Mouse (Mus musculus): ENCODE results near the gene Hist2h2bb. TPM values are rescaled to one million over a fixed set of nuclear protein-coding genes. Genes with fewer than 3 reads are reported as not detected.

Hist2h2bb gene
- polyA plus RNA-seq, 1 experiment from 2014 or later: 1.1 TPM

DNA sequence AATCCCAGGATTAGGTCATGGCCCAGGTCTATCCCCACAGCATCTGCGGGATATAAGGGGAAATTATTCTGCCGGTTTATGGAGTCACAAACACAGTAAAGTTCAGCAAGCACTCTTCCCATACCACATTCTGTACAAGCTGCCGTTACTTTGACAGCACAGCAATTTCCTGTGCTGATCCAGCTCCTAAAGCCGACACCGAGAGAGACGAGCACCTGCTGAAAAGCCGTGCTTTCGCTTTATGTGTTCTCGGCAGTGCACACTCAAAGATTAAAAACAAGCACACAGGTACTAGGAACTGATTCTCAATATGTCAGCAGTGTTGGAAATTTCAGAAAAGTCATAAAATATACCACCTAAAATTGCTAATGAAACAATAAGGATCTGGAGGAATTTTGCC lies 37.0 kb downstream of the Hist2h2bb start:
- Histone ChIP-seq H3K27ac (ENCODE audit: low read length) (no peak overlapping the region), H3K4me1 (ENCODE audit: control insufficient read depth, insufficient read depth, low read length) (no peaks in the 10 kb centered on the region), H3K27me3 (ENCODE audit: control insufficient read depth, insufficient read depth, low read depth, low read length) (no peaks in the 10 kb centered on the region), H3K36me3 (ENCODE audit: control insufficient read depth, insufficient read depth, low read length) (no peaks in the 10 kb centered on the region), H3K9ac (ENCODE audit: low read depth, low read length) (no peak overlapping the region), H3K4me3 (ENCODE audit: low read depth, low read length) (no peak overlapping the region), H3K4me2 (ENCODE audit: low read length) (no peak overlapping the region), H3K9me3 (replicated peaks; ENCODE audit: control insufficient read depth, low read length, poor library complexity, severe bottlenecking) (no peaks in the 10 kb centered on the region)
- 81% methylated on average over 9 of the region's 9 CpGs for WGBS
- ATAC-seq: no peak

DNA sequence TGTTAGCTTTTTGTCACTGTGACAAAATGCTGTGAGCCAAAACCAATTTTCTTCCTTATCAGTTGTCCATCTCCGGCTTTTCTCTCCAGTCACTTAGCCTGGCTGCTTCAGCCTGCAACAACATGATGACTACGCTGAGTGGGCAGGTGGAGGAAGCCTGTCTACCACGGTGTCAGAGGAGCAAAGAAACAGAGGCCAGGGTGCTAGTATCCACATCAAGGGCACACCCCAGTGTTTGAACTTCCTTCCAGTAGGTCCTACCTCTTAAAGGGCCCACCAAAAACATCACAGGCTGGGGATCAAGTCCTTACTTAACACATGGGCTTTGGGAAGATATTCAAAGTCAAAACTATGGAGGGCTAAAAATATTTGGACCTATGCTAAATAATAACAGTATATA lies 39.9 kb downstream of the Hist2h2bb start:
- Histone ChIP-seq H3K36me3 (ENCODE audit: control insufficient read depth, insufficient read depth, low read length) (no peaks in the 10 kb centered on the region), H3K9ac (ENCODE audit: low read depth, low read length) (no peak overlapping the region), H3K4me2 (ENCODE audit: low read length) (no peak overlapping the region), H3K4me3 (ENCODE audit: low read depth, low read length) (no peak overlapping the region), H3K27ac (ENCODE audit: low read length) (no peak overlapping the region), H3K4me1 (ENCODE audit: control insufficient read depth, insufficient read depth, low read length) (no peaks in the 10 kb centered on the region), H3K9me3 (replicated peaks; ENCODE audit: control insufficient read depth, low read length, poor library complexity, severe bottlenecking) (no peaks in the 10 kb centered on the region), H3K27me3 (ENCODE audit: control insufficient read depth, insufficient read depth, low read depth, low read length) (no peaks in the 10 kb centered on the region)
- ATAC-seq: no peak
- WGBS: 64% methylated on average over 3 of the region's 3 CpGs

- H3K9me3 ChIP-seq (replicated peaks; ENCODE audit: control insufficient read depth, low read length, poor library complexity, severe bottlenecking): no peaks in the 10 kb centered on the region
- no peak overlapping the region for H3K9ac ChIP-seq (ENCODE audit: low read depth, low read length)
- H3K4me3 ChIP-seq (ENCODE audit: low read depth, low read length): no peak overlapping the region
- H3K27ac ChIP-seq (ENCODE audit: low read length): no peak overlapping the region
- H3K27me3 ChIP-seq (ENCODE audit: control insufficient read depth, insufficient read depth, low read depth, low read length): no peaks in the 10 kb centered on the region
- H3K4me1 ChIP-seq (ENCODE audit: control insufficient read depth, insufficient read depth, low read length): no peaks in the 10 kb centered on the region
- WGBS: 67% methylated on average over 8 of the region's 8 CpGs
- no peak overlapping the region for H3K4me2 ChIP-seq (ENCODE audit: low read length)
- no peaks in the 10 kb centered on the region for H3K36me3 ChIP-seq (ENCODE audit: control insufficient read depth, insufficient read depth, low read length)
- ATAC-seq: no peak
Measured at GRCm38 (mm10) chr3:96312341-96313098, 43.0 kb downstream of the Hist2h2bb start.

Small RNA genes lying within 50 kb of the gene (microRNA-seq; reads per million reads assigned to microRNA genes)
- not detected for gene Gm44492
- not detected for gene Gm47311
- gene Gm47313: not detected

Other genes starting within 250 kb of the Hist2h2bb start
- gene Vps45, start 211.3 kb upstream of the Hist2h2bb start, polyA plus RNA-seq (2015; fragmentation: Nextera tagmentation; extraction: Ambion mirVana): 62.0 and 64.7 TPM in 2 replicates
- 7.0 and 8.4 TPM in 2 replicates for gene Otud7b, start 165.2 kb upstream of the Hist2h2bb start, polyA plus RNA-seq (2015; fragmentation: Nextera tagmentation; extraction: Ambion mirVana)
- gene Mtmr11, start 107.7 kb upstream of the Hist2h2bb start, polyA plus RNA-seq (2015; fragmentation: Nextera tagmentation; extraction: Ambion mirVana): 7.8 and 15.1 TPM in 2 replicates
- gene Sf3b4, start 97.4 kb upstream of the Hist2h2bb start, polyA plus RNA-seq (2015; fragmentation: Nextera tagmentation; extraction: Ambion mirVana): 134 and 136 TPM in 2 replicates
- gene Sv2a, start 88.6 kb upstream of the Hist2h2bb start, polyA plus RNA-seq (2015; fragmentation: Nextera tagmentation; extraction: Ambion mirVana): 123 and 137 TPM in 2 replicates
- gene Bola1, start 50.0 kb upstream of the Hist2h2bb start, polyA plus RNA-seq (2015; fragmentation: Nextera tagmentation; extraction: Ambion mirVana): 51.3 and 52.2 TPM in 2 replicates
- gene Hist2h2ab, start 49.9 kb upstream of the Hist2h2bb start, polyA plus RNA-seq (2015; fragmentation: Nextera tagmentation; extraction: Ambion mirVana): not detected in 2 replicates
- gene Hist2h2ac, start 48.9 kb upstream of the Hist2h2bb start, polyA plus RNA-seq (2015; fragmentation: Nextera tagmentation; extraction: Ambion mirVana): 0.66 and 0.99 TPM in 2 replicates
- 4.4 and 4.7 TPM in 2 replicates for gene Hist2h2be, start 48.6 kb upstream of the Hist2h2bb start, polyA plus RNA-seq (2015; fragmentation: Nextera tagmentation; extraction: Ambion mirVana)
- 1.3 TPM in 2 replicates for gene Hist2h3c2, start 30.6 kb upstream of the Hist2h2bb start, polyA plus RNA-seq (2015; fragmentation: Nextera tagmentation; extraction: Ambion mirVana)
- 38.1 and 48.4 TPM in 2 replicates for gene Hist2h2aa2, start 29.5 kb upstream of the Hist2h2bb start, polyA plus RNA-seq (2015; fragmentation: Nextera tagmentation; extraction: Ambion mirVana)
- gene Hist2h2aa1, start 24.3 kb upstream of the Hist2h2bb start, polyA plus RNA-seq (2015; fragmentation: Nextera tagmentation; extraction: Ambion mirVana): 7.4 and 13.2 TPM in 2 replicates
- gene Hist2h3c1, start 23.1 kb upstream of the Hist2h2bb start, polyA plus RNA-seq (2015; fragmentation: Nextera tagmentation; extraction: Ambion mirVana): 0.39 TPM in 1 of 2 replicates, not detected in the other
- 3.3 and 3.8 TPM in 2 replicates for gene Hist2h4, start 6.4 kb upstream of the Hist2h2bb start, polyA plus RNA-seq (2015; fragmentation: Nextera tagmentation; extraction: Ambion mirVana)
- 5.9 and 7.6 TPM in 2 replicates for gene Hist2h3b, start 1.1 kb upstream of the Hist2h2bb start, polyA plus RNA-seq (2015; fragmentation: Nextera tagmentation; extraction: Ambion mirVana)
- 0.89 and 1.5 TPM in 2 replicates for gene Fcgr1, start 24.2 kb downstream of the Hist2h2bb start, polyA plus RNA-seq (2015; fragmentation: Nextera tagmentation; extraction: Ambion mirVana)
- gene BC107364, start 182.6 kb downstream of the Hist2h2bb start, polyA plus RNA-seq (2015; fragmentation: Nextera tagmentation; extraction: Ambion mirVana): not detected in 2 replicates